Mouse (Mus musculus): ENCODE measurements at regions not wholly inside any gene's neighbourhood (a gene's known extent, or its start where the extent isn't known, plus 50 kb on each side); places are given as distances from the start of the nearest gene placed in this dataset.

- TF ChIP-seq MAFK (IDR thresholded peaks at IDR 0.05; ENCODE audit: insufficient read depth, low read depth, low read length) = no peak
- no peak for TF ChIP-seq ZNF384 (IDR thresholded peaks at IDR 0.05; ENCODE audit: low read depth, low read length)
- TF ChIP-seq CHD2 (IDR thresholded peaks at IDR 0.05; ENCODE audit: low read depth, low read length) = no peak
Observed at GRCm38 (mm10) chr9:61214943-61215342, 157.2 kb upstream of the Tle3 start.

Measured in ES-E14 (cell line).